Mouse (Mus musculus): ENCODE measurements around the gene Snx17.
A peak's percentile ranks its signal among the peaks of the same experiment; 100 is the strongest.

Snx17 gene

GRCm38 (mm10) chr5:31192939-31193630 lies at the start of gene Snx17, which contains the start of gene Eif2b4:
Gene Snx17 (plus strand): TSS chr5:31193227.
Gene Eif2b4 (minus strand): TSS chr5:31193430.
- peak; percentile 99 for DNase-seq (ENCODE audit: low read depth, low spot score)

DNA sequence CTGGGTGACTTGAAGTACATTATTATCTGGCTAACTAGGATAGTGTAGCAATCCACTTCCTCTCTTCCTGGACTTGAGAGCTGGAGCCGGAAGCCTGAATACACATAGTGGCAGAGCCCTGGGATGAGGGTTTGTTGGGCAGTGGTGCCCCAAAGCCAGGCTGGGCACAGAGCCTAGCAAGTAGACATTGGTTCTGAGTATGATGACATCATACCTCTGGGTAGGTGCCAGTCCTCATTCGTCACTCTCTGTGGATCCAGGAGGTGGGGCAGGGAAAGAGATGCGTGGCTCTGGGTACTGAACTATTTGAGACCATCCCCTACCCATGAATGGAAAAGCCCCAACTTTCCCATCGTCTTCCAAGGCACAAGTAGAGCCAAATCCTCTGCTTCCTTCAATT lies 43.2 kb upstream of the Snx17 start:
- no peak for DNase-seq (ENCODE audit: low read depth, low spot score)

- DNase-seq (ENCODE audit: low read depth, low spot score) = no peak
Observed at GRCm38 (mm10) chr5:31151746-31152145, 41.3 kb upstream of the Snx17 start.

DNA sequence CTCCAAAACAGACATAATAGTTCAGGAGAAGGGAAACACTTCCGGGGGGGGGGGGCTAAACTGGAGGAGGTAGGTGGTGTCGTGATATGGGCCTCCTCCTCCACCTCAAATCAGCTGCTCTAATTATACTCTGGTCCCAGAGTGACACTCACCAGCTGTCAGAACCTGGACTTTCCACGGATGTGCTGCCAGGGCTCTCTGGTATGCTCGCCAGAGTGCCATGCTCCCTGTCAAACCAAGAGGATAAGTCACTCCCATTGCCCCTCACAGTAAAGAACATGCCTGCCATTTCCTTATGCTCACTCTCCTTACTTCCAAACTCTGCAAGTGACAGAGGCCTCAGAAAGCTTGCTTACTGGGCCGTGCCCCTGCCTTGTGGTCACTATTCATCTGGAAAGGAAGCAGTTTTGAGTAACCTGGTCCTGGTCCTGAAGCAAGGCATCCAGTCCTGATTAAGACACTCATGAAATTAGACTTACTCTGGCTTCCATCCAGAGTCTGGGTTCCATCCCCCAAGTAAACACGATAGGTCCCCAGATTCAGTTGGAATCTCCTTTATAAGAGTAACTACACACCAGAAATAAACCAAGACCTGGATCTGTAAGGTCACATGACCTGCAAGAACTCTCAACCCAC lies 39.4 kb upstream of the Snx17 start:
- DNase-seq (ENCODE audit: low read depth, low spot score) = no peak

- peak; percentile 82 for DNase-seq (ENCODE audit: low read depth, low spot score)
Observed at GRCm38 (mm10) chr5:31154152-31154553, 38.9 kb upstream of the Snx17 start, which contains the start of gene Mpv17. Gene Mpv17 (minus strand): TSS chr5:31154251.

- no peak for DNase-seq (ENCODE audit: low read depth, low spot score)
Observed at GRCm38 (mm10) chr5:31162462-31162861, 30.6 kb upstream of the Snx17 start.

GRCm38 (mm10) chr5:31164878-31165277 lies 28.1 kb upstream of the Snx17 start:
- DNase-seq (ENCODE audit: low read depth, low spot score) = no peak

DNA sequence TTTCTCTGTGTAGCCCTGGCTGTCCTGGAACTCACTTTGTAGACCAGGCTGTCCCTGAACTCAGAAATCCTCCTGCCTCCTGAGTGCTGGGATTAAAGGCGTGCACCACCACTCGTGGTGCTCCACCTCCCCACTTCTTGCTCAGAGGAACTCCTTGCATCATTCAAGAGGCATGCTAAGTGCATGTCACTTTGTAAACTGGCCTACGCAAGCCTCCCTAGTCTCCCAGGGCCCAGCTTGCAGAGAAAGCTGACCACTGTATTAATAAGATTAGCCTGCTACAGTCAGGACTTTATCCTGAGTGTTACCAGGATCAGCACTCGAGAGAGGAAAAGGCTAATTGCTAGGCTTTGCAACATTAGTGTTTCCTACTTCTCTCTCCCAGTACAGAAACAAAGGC lies 24.4 kb upstream of the Snx17 start:
- DNase-seq (ENCODE audit: low read depth, low spot score) = no peak

- DNase-seq (ENCODE audit: low read depth, low spot score) = peak; percentile 57
Observed at GRCm38 (mm10) chr5:31179301-31179765, 13.7 kb upstream of the Snx17 start.

- peak; percentile 99 for DNase-seq (ENCODE audit: low read depth, low spot score)
Observed at GRCm38 (mm10) chr5:31179766-31180630, 13.0 kb upstream of the Snx17 start, which contains the start of the genes Gm29609 and Gtf3c2. Gene Gm29609 (minus strand): TSS chr5:31179911. Gene Gtf3c2 (minus strand): TSS chr5:31180144.

DNA sequence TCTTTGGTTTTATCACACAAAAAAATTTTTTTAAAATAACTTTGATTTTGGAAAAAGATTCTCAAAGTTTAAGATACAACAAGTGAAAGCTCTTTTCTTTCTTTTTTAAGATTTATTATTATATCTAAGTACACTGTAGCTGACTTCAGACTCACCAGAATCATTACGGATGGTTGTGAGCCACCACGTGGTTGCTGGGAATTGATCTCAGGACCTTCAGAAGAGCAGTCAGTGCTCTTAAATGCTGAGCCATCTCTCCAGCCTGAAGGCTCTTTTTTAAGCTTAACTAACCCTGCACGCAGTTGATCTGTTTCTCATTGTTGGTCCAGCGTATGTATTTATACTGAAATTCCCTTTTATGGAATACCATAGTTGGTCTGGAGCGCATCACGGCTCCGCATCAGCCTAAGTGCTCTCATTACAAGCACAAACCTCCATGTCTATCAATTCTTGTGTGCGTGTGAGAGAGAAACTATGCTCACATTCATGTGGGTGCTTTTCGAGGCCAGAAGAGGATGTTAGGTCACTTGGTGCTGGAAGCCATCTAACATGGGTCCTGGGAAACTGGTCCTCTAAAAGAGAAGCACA lies 11.8 kb upstream of the Snx17 start:
- DNase-seq (ENCODE audit: low read depth, low spot score) = no peak

DNA sequence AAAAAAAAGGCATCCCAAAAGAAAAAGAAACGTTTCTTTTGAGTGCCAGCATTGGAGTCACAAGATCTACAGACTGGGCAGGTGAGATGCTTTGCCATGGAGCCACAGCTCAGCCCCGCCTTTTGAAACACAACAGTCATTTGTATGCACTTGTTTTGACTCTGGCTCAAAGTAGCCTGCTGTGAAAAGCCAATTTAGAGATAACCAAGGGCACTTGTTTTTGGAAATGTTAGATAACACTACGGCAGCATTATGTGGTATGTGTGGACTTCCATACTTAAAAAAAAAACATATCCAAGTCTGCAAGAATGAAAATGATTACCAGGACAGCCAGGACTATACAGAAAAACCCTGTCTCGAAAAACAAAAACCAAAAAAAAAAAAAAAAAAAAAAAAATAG lies 9.3 kb upstream of the Snx17 start:
- no peak for DNase-seq (ENCODE audit: low read depth, low spot score)

GRCm38 (mm10) chr5:31188223-31188840 lies 4.7 kb upstream of the Snx17 start:
- DNase-seq (ENCODE audit: low read depth, low spot score) = peak; percentile 65

GRCm38 (mm10) chr5:31190201-31190600 lies 2.8 kb upstream of the Snx17 start:
- no peak for DNase-seq (ENCODE audit: low read depth, low spot score)

GRCm38 (mm10) chr5:31192045-31192938 lies 735 bp upstream of the Snx17 start:
- no peak for DNase-seq (ENCODE audit: low read depth, low spot score)

DNA sequence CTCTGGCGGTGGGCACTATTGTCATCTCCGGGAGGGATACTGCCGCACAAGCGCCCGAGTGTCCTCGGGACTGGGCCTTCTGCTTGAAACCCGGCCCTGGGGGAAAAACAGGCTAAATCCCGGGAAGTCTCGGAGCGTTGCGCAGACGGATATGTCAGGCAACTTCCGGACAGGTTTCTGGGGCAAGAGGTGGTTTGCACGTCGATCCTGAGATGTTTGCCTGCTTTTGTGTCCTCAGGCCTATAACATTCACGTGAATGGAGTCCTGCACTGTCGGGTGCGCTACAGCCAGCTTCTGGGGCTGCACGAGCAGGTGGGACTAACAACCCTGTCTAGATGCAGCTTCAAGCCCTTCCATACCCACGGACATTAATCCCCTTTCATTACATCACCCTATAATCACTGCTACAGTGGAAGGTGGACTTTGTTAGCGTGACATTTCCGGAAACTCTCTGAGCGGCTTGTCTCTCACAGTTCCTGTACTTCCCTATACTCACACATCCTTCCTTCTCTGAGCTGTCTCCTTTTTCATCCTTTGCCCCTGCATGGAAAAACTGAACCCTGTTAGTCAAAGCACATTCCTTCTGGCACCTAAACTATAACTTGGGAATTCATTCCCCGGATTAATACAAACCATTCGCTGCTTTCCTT lies 729 bp downstream of the Snx17 start:
- DNase-seq (ENCODE audit: low read depth, low spot score) = no peak

- no peak for DNase-seq (ENCODE audit: low read depth, low spot score)
Observed at GRCm38 (mm10) chr5:31194486-31195485, 1.8 kb downstream of the Snx17 start.

DNA sequence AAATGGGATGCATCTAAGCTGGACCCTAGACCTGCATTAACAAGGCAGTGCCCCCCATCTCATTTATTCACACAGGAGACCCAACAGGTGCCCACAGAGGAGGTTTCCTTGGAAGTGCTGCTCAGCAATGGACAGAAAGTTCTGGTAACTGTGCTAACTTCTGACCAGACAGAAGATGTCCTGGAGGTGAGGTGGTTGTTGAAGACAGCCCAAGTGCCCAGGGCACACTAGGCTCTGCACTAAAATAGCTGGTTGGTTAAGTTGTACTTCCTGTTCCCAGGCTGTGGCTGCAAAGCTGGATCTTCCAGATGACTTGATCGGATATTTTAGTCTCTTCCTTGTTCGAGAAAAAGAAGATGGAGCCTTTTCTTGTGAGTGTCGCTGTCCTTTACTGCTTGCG lies 2.6 kb downstream of the Snx17 start:
- no peak for DNase-seq (ENCODE audit: low read depth, low spot score)
